Mouse (Mus musculus) kidney, embryonic 16.5 days (tissue): ENCODE data around the gene Gemin5. TPM values are rescaled to one million over a fixed set of nuclear protein-coding genes. Genes with fewer than 3 reads are reported as not detected.

Experiments
- ATAC-seq: fragments of 200-750 bp; cut with Nextera tagmentation; 2 replicates; pipeline ENCODE4 v1.8.0; 2017; ENCODE audit warnings: moderate TSS enrichment; ENCODE audit not compliant: low FRiP score, low TSS enrichment
- H3K27ac ChIP-seq: fragments of 300-500 bp; sonication (generic); 2 replicates; pipeline ENCODE4 v1.5.1; 2014; ENCODE audit warnings: low read length
- H3K27me3 ChIP-seq: fragments of 300-500 bp; sonication (generic); 2 replicates; pipeline ENCODE4 v1.6.1; 2014; ENCODE audit warnings: low read length, control low read depth, mixed read lengths; ENCODE audit not compliant: insufficient read depth
- H3K36me3 ChIP-seq: fragments of 300-500 bp; sonication (generic); 2 replicates; pipeline ENCODE4 v1.6.1; 2014; ENCODE audit warnings: low read length, control low read depth, mixed read lengths; ENCODE audit not compliant: insufficient read depth
- H3K4me1 ChIP-seq: fragments of 300-500 bp; sonication (generic); 2 replicates; pipeline ENCODE4 v1.6.1; 2014; ENCODE audit warnings: low read length, control low read depth, mixed read lengths; ENCODE audit not compliant: insufficient read depth
- H3K4me2 ChIP-seq: fragments of 300-500 bp; sonication (generic); replicated peaks from 2 replicates; pipeline ENCODE4 v1.6.1; 2014; ENCODE audit warnings: low read depth, low read length
- H3K4me3 ChIP-seq: fragments of 300-500 bp; sonication (generic); 2 replicates; pipeline ENCODE4 v1.5.1; 2014; ENCODE audit warnings: mild to moderate bottlenecking, low read length
- H3K9ac ChIP-seq: fragments of 300-500 bp; sonication (generic); replicated peaks from 2 replicates; pipeline ENCODE4 v1.6.1; 2014; ENCODE audit warnings: low read length
- H3K9me3 ChIP-seq: fragments of 300-500 bp; sonication (generic); 2 replicates; pipeline ENCODE4 v1.6.1; 2016; ENCODE audit warnings: low read length, control low read depth
- whole genome bisulfite sequencing: fragments of 180-500 bp; shearing (Covaris S2); extraction: QIAGEN DNeasy Blood & Tissue Kit; methylation state at CpG from one replicate; pipeline ENCODE4 v1.1.7; 2014; 5-methylcytosine and 5-hydroxymethylcytosine counted together
- polyA plus RNA-seq: library from polyadenylated mRNA; unstranded; fragments of >200 nt; fragmentation: Nextera tagmentation; extraction: Ambion mirVana; gene quantifications from 2 replicates; pipeline ENCODE4 v1.2.1, GENCODE M21; 2015

Gemin5 gene
- polyA plus RNA-seq, 1 experiment from 2014 or later, result 22.5 TPM

DNA sequence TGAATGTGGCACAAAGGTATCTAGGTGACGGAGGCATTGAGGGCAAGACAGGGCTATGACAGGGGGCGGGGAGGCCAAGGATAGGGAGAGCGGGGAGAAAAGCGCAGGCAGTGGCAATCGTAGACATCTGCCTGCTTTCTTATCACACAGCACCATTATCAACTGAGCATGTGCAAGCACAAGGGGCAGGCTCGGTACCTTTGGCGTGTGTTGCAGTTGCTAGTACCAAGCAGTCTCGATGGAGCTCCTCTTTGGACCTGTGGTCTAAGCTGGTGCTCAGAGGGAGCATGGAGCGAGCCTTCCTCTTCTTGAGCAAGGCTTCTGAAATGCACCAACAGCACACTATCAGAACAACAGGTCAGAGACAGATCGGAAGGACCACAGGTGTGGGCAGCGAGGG, 29.5 kb downstream of the Gemin5 start:
- no peaks in the 10 kb centered on the region for H3K4me1 ChIP-seq
- H3K9ac ChIP-seq, result no peak overlapping the region
- peaks cover 69% of the 10 kb centered on the region for H3K36me3 ChIP-seq
- no peak overlapping the region for H3K4me2 ChIP-seq
- 90% methylated on average over 11 of the region's 11 CpGs for WGBS
- ATAC-seq, result no peak
- no peak overlapping the region for H3K4me3 ChIP-seq
- no peaks in the 10 kb centered on the region for H3K9me3 ChIP-seq
- H3K27ac ChIP-seq, result no peak overlapping the region
- H3K27me3 ChIP-seq, result no peaks in the 10 kb centered on the region

DNA sequence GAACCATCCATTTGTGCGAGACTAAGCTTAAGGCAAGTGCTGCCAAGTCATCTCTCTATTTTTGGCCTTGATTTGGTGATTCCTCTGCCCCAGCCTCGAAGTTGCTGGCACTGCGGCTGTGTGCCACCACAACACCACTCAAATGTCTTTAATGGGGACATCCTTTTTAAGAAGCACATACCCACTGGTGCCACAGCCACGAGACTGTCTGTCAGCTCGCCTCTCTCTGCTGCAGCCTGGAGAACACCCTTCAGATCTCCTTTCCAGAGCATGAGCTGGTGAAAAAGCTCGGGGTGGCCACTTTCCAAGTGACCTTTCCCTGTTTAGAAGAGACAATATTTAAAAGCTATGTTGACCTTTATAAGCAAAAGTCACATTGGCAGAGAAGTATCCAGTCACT, 31.7 kb downstream of the Gemin5 start:
- Histone ChIP-seq H3K4me3 (no peak overlapping the region), H3K9ac (no peak overlapping the region), H3K9me3 (no peaks in the 10 kb centered on the region), H3K36me3 (peaks cover 74% of the 10 kb centered on the region), H3K4me2 (no peak overlapping the region), H3K27me3 (no peaks in the 10 kb centered on the region), H3K27ac (no peak overlapping the region), H3K4me1 (no peaks in the 10 kb centered on the region)
- ATAC-seq, result no peak
- 93% methylated on average over 6 of the region's 6 CpGs for WGBS

DNA sequence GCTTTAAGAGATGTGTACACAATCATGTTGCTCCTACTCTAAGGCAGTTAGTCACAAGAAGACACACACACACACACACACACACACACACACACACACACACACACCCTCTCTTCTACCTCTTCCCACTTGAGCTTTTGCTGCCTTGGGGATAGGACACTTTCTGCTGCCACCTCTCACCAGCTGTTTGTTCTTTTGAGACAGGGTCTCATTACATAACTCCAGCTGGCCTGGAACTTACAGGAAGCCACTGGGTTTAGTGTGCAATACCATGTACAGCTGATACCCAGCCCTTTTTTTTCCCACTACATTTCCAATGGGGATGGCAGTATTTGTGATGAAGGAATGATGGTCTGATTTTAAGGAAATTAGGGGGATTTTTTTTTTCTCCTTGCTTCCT, 33.0 kb downstream of the Gemin5 start:
- no peak overlapping the region for H3K27ac ChIP-seq
- peaks cover 73% of the 10 kb centered on the region for H3K36me3 ChIP-seq
- no peak overlapping the region for H3K9ac ChIP-seq
- no peak overlapping the region for H3K4me2 ChIP-seq
- no peaks in the 10 kb centered on the region for H3K9me3 ChIP-seq
- H3K4me1 ChIP-seq, result no peaks in the 10 kb centered on the region
- ATAC-seq, result no peak
- no peaks in the 10 kb centered on the region for H3K27me3 ChIP-seq
- H3K4me3 ChIP-seq, result no peak overlapping the region

DNA sequence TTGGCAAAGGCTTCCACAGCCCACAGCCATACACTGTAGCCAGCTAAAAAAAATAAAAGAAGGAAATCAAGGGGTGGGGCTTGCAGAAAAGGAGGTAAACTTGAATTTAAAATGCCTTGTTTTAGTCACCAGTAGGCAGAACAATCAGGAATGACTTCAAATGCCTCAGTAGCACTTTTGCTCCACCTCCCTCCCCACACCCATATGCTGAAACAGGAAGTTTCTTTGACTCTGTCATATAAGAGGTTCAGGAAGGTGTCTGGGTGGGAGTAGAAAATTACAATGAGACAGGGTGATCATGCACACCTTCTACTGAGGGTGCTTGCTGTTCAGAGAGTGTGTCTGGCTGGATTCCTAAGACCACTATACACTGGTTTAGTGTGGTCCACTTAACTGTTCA, 33.5 kb downstream of the Gemin5 start:
- ATAC-seq, result no peak
- peaks cover 77% of the 10 kb centered on the region for H3K36me3 ChIP-seq

DNA sequence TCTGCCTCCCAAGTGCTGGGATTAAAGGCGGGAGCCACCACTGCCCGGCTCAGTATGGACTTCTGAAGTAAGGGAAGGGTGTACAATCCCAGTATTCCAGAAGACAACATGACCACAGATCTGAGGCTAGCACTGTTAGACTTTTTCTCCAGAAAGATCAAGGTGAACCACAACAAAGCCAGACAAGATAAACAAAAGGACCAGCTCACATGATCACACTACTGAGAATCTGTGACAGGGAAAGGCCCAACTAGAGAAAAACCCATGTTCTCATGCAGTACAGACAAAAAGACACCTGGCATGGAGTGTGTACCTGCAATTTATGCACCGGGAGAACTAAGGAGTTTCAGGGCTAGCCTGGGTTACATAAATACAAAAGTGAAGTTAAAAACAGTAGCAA, 36.3 kb downstream of the Gemin5 start:
- 89% methylated on average over 3 of the region's 3 CpGs for WGBS
- H3K27me3 ChIP-seq, result no peaks in the 10 kb centered on the region
- H3K9me3 ChIP-seq, result no peaks in the 10 kb centered on the region
- H3K4me2 ChIP-seq, result no peak overlapping the region
- no peak overlapping the region for H3K27ac ChIP-seq
- no peak for ATAC-seq
- no peak overlapping the region for H3K9ac ChIP-seq
- H3K36me3 ChIP-seq, result peaks cover 65% of the 10 kb centered on the region
- H3K4me1 ChIP-seq, result no peaks in the 10 kb centered on the region
- H3K4me3 ChIP-seq, result no peak overlapping the region

More for the DNA sequence above, 33.5 kb downstream of the Gemin5 start:
- H3K4me3 ChIP-seq, result no peak overlapping the region
- H3K27ac ChIP-seq, result no peak overlapping the region
- no peaks in the 10 kb centered on the region for H3K9me3 ChIP-seq
- no peaks in the 10 kb centered on the region for H3K4me1 ChIP-seq
- no peak overlapping the region for H3K4me2 ChIP-seq
- no peak overlapping the region for H3K9ac ChIP-seq
- H3K27me3 ChIP-seq, result no peaks in the 10 kb centered on the region

DNA sequence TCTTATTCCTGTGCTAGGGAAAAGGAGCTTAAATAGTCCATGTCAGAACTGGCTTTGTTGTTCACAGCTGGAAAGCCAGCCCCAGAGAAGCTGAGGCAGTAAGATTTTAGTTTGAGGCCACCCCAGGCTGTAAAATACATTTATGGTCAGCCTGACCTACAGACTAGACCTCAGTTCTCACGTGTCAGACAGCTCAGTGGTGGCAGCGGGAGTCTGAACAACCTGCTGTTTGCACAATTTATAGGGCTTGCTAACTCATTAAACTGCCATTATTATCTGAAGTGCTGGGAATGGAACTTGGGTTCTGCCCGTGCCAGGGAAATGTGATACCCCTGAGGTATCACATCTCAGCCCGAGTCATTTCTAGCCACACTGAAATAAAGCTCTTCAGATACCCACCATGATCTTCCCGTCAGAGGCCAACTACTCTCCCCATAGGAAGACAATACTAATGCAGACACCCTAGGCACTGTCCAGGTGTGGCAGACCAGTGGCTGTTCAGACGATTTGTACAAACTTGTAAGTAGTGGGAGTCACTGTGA, 39.0 kb downstream of the Gemin5 start:
- Histone ChIP-seq H3K4me2 (no peak overlapping the region), H3K9me3 (no peaks in the 10 kb centered on the region), H3K27me3 (no peaks in the 10 kb centered on the region), H3K4me1 (no peaks in the 10 kb centered on the region), H3K9ac (no peak overlapping the region), H3K27ac (0 out of 2 replicates have a peak overlapping the region, but pooled peaks have one; percentile 13), H3K4me3 (no peak overlapping the region), H3K36me3 (peaks cover 58% of the 10 kb centered on the region)
- WGBS, result 23% methylated on average over 6 of the region's 6 CpGs
- peak; percentile 78 for ATAC-seq

DNA sequence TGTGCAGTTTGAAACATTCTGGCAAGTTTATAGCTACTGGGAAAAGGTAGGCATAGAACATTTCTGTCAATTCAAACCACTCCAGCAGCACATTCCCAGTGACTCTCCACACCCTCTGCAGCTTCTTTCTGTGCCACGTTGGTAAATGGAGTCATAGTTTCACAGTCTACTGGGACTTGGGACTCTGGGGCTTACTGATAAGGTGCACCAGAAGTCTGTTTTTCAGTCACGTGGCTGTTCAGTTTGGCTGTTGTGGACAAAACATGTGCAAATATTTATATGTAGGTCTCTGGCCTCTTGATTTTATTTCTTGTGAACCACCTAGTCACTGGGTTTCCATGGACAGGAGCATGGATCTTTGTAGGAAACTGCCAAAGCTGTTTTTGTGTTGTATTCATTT, 40.8 kb downstream of the Gemin5 start:
- no peak overlapping the region for H3K9ac ChIP-seq
- H3K4me1 ChIP-seq, result no peaks in the 10 kb centered on the region
- H3K4me2 ChIP-seq, result no peak overlapping the region
- no peaks in the 10 kb centered on the region for H3K27me3 ChIP-seq
- H3K36me3 ChIP-seq, result peaks cover 58% of the 10 kb centered on the region
- no peak overlapping the region for H3K4me3 ChIP-seq
- H3K27ac ChIP-seq, result no peak overlapping the region
- no peak for ATAC-seq
- no peaks in the 10 kb centered on the region for H3K9me3 ChIP-seq
- 93% methylated on average over 2 of the region's 2 CpGs for WGBS

DNA sequence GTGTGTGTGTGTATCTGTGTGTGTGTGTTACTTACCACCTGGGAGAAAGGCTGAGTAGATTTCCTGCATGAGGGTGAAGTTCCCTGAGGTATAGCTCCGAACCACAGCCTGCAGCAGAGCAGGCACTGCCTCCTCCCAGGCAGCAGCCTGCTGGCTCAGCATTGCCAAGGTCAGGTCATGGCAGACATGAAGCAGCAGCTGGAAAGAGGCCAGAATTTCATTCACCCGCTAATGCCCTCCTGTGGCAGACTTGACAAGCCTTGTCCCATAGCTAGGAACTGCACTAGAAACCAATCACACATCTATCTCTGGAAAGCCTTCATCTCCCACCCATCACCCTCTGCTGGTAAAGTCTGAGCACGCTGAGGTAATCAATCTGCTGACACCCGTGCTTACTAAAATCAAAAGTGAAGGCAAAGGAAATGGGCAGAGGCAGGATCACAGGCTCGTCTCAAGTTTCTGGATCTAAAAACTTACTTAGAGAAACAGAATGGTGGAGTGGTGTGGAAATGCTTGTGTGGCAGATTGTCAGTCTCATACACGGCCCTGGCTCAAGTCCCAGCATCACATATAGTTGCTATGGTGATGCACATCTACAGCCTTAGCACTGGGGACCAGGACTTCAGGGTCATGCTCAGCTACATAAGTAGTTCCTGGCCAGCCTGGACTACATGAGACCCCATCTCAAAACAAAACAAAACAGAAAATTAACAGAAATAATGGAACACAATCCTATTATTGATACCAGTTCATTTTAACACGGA, 41.8 kb downstream of the Gemin5 start:
- 0 out of 2 replicates have a peak, but pooled peaks have one; percentile 27 for ATAC-seq
- no peaks in the 10 kb centered on the region for H3K27me3 ChIP-seq
- peaks cover 53% of the 10 kb centered on the region for H3K36me3 ChIP-seq
- H3K4me3 ChIP-seq, result no peak overlapping the region
- WGBS, result 28% methylated on average over 7 of the region's 7 CpGs
- H3K9me3 ChIP-seq, result no peaks in the 10 kb centered on the region
- H3K9ac ChIP-seq, result no peak overlapping the region
- no peak overlapping the region for H3K4me2 ChIP-seq
- H3K27ac ChIP-seq, result no peak overlapping the region
- no peaks in the 10 kb centered on the region for H3K4me1 ChIP-seq

DNA sequence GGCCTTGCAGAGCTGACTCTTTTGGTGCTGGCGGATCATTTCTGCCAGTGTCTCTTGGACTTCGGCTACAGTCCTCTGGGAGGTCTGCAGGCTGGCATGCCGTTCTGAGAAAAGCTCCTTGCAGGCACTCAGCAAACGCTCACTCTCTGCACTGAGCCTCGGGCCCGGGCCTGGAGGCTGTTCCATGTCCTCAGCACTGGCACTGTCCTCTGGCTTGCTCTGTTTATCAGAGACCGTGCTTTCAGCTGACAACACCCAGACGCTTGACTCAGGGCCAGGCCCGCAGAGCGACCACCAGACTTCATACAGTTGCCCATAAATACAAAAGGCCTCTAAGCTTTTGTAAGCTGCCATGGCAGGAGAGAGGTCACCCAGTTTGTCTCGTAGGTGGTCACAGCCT, 43.3 kb downstream of the Gemin5 start:
- H3K27me3 ChIP-seq, result no peaks in the 10 kb centered on the region
- no peak overlapping the region for H3K27ac ChIP-seq
- no peak overlapping the region for H3K9ac ChIP-seq
- no peaks in the 10 kb centered on the region for H3K9me3 ChIP-seq
- no peak overlapping the region for H3K4me2 ChIP-seq
- H3K4me1 ChIP-seq, result no peaks in the 10 kb centered on the region
- ATAC-seq, result no peak
- peaks cover 53% of the 10 kb centered on the region for H3K36me3 ChIP-seq
- WGBS, result 85% methylated on average over 11 of the region's 11 CpGs
- H3K4me3 ChIP-seq, result no peak overlapping the region

DNA sequence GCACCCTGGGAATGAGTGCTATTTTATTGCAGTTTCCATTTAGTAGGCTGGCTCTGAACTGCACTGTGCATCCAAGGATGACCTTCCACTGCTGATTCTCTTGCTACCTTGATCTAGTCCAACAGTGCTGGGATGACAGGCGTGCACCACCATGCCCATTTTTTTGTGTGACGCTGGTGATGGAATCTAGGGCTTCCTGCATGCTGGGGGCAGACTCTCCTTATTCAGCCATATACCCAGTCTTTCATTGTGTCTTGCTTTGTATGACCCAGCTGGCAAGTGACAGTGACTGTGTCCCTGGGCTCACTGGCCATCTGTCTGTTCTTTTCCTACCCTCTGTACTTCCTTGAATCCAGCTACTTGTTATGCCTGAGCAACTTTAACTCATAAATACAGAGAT, 44.6 kb downstream of the Gemin5 start:
- no peaks in the 10 kb centered on the region for H3K27me3 ChIP-seq
- WGBS, result 89% methylated on average over 2 of the region's 2 CpGs
- H3K4me2 ChIP-seq, result no peak overlapping the region
- H3K9me3 ChIP-seq, result no peaks in the 10 kb centered on the region
- no peak overlapping the region for H3K4me3 ChIP-seq
- ATAC-seq, result no peak
- H3K9ac ChIP-seq, result no peak overlapping the region
- no peaks in the 10 kb centered on the region for H3K4me1 ChIP-seq
- H3K27ac ChIP-seq, result no peak overlapping the region
- H3K36me3 ChIP-seq, result peaks cover 55% of the 10 kb centered on the region
